Mouse (Mus musculus) hindlimb bud, embryonic 11.5 days (tissue): ENCODE results near the gene Dgki.

Experiments
- DNase-seq: peaks from one replicate; pipeline ENCODE4 v3.0.0-alpha.2; 2012; ENCODE audit warnings: low read depth, low spot score; ENCODE audit errors: extremely low spot score

The Dgki gene

DNA sequence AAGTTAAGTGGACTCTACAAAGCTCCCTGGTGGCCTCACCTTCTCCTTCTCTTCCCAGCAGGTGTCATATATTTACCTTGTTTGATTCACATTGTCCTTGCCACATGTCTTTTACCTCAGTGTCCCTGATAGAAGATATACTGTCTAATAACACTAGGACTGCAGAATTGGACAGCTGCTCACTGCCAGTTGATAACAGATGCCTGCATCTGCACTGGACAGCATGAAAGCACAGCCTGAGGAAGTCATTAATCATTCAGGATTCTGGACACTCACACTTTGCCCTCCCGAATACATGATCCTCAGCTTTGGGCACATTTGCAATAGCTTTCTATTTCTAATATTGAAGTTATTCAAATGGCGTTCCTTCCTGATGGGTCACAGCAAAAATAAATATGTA is 362.5 kb downstream of the Dgki start:
- DNase-seq: no peak

DNA sequence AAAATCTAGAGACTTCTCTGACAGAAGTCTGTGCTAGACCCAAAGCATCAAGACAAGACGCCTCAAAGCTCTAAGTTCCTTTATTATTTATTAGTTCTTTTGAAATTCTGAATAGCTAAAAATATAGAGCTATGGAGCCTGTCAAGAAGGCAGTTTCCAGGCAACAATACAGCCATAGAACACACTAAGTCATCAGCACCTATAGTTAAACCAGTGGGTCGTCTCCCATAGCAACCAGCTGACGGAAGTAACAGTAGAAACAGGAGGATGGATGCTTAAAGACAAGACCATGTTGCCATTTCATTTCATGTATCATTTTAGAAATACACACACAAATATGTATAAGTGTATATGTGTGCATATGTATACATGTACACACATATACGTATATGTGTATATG is 363.2 kb downstream of the Dgki start:
- DNase-seq: no peak

DNA sequence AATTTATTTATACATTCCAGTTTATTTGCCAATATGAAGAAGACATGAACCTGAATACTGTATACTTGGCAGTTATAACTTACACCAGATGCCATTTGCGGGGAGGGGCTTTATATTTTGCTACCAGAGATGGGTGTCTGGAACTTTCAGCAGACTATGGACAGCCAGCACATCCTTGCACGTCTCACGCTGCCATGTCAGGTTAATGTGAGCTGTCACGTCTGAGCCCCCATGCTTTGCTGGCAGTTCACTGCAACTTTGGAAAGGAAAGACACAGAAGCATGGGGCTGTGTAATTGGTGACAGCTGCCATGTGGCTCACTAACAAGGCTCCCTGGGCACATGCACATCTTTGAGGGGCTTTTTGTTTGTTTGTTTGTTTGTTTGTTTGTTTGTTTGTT is 368.5 kb downstream of the Dgki start:
- no peak for DNase-seq

DNA sequence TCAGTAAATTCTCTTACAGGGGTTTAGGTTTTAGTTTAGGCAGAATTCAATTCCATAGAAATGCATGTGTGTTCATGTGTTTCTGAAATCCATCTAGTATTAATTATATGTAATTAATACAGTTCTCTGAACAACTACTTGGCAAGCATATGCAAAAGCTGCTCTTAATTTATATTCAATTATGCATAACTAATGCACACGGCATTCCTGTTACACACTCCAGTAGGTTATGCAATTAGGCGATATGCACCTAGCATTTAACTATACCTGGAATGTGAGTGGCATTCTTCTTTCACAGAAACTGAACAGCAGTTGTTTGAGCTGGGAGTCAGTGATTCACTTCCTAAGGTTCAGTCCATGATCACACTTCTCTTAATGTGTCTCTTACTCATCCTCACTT is 370.2 kb downstream of the Dgki start:
- DNase-seq: no peak

DNA sequence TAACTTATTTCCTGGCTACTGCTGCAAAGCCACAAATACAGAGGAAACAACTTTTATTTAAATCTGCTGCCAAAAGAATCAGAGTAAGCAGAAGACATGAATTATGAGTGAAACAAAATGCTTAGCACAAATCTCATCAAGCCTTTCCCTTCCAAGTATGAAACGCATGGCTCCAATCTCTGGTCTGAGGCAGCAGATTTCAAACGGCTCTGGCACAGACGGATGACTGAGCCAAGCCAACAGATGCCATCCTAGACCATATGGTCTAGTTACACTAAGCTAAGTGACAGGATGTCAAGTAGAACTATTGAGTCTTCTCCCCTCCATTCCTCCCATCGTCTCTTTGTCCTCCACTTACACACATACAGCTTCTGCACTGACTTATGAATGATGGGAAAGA is 373.5 kb downstream of the Dgki start:
- no peak for DNase-seq

DNA sequence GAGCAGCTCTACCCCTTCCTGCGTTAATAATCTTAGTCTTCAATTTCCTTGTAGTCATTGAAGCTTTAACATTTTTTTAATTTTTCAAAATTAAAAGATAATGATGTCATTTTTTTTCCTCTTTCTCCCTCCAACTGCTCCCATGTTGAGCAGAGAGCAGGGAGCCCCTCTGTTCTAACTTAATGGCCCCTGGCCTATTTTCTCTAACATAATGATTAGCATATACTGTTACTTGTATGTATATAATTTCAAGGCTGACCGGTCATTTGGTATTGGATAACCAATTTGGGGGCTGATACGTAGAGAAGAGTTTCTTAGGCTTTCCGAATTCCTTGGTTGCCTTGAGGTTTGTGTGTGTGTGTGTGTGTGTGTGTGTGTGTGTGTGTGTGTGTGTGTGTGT is 378.0 kb downstream of the Dgki start:
- DNase-seq: no peak

DNA sequence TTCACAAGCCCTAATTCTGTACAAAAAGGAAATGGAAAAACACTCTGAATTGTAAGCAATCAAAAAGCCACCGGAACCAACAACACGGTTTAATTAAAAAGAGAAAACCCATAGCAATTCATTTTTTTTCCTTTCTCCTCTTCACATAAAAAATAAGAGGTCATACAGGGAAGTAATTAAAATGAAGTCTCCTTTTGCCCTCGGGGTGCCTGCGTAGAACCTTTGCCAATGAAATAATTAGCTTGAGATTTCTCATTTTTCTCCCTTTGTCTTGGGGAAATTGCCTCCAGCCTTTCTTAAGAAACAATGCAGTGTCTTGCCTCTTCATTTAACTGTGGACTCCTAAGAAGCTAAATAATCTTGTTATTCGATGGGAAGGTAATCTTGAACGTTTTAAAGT is 388.4 kb downstream of the Dgki start:
- DNase-seq: no peak

DNA sequence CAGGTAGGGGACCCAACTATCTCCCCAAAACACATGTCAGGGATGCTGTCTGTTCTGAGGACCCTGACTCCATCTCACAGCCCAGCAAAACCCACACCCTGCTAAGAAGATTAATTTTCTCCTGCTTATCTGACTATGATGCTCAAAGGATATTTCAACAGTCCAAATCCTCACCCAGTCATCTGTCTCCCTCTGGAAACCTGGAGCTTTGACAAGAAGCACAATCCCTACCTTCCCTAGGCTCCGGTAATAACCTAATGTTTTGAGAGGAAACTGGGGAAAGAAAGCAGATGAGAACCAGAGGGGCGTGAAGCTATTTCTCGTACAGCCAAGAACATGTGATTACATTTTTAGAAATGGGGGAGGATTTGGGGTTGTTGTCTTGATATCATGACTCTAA is 392.8 kb downstream of the Dgki start:
- no peak for DNase-seq

DNA sequence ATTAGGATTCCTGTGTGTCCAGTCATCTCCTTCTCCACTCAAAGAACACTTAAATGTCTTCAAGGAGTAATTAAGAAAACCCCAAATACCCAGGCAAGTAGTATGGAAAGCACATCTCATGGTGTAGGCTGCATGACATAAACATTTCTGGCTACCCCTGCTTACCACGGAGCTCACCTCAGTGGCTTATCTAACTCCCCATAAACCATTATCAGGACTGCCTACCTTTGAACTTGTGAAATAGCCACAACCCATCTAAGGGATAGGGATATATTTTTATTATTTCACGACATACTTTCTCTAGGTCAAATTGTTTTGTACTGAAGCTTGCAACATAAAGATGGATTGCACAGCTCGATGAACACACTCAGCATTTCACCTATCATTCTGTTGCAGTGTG is 394.0 kb downstream of the Dgki start:
- no peak for DNase-seq

DNA sequence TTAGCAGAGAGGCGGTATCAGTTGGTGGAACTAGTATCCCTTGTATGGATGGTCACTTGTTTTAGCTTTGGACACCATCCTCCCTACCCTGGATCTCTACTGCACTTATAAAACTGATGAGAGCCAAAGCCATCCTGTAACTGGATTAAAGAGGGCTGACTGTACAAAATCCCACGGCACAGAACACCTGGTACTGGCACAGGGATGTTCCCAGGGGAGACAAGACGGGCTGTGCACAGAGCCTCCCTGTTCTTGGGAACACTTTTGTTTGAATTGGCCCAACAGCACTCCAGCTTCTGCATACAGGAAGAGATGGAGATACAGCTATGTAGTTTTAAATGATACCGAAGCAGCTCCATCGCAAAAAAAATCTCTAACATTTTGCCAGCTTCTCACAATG is 395.1 kb downstream of the Dgki start:
- DNase-seq: no peak

DNA sequence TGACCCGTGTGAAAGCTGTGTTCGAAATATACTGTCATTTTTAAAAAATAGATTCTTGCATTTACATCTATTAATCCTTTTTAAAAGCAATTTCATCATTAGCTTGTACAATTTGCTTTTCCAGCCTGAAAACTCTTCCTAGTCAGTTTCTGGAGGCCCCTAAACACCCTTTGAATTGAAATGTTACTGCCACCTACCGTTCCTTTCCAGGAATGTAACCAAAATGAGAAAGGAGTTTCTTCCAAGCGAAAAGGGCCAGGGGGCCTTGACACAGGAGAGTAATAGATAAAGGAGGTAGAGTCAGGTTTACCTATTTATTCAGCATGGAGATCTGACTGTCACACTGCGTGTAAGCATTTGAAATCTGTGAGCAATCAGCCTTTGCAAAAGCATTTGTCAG is 396.2 kb downstream of the Dgki start:
- DNase-seq: peak; percentile 50

DNA sequence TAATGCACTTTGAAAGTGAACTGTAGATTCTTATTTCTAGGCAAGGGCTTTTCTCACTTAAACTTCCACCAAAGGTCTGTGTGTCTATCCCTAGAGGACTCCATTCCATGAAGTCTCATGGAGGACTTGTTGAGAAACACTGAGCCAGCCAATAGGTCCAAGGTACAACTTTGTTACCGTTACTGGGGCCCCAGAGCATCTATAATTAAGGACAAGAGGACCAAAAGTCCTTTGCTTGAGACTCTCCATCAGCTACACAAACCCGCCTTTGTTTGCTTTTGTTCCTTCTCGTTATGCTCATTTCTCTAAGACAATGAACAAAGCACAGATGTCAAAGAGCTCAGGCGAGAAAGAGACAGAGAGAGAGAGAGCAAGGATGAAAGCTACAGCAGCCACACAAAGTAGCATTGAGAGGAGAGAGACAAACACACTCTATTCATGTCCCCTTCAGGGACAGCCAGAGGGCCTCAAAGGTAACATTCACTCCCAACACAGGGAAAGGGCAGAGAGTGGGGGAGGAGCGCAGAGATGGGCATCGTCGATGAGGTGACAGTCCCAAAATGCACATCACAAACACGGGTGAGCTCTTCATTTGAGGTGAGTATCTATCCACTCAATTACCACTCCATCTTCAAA is 396.7 kb downstream of the Dgki start:
- DNase-seq: no peak

DNA sequence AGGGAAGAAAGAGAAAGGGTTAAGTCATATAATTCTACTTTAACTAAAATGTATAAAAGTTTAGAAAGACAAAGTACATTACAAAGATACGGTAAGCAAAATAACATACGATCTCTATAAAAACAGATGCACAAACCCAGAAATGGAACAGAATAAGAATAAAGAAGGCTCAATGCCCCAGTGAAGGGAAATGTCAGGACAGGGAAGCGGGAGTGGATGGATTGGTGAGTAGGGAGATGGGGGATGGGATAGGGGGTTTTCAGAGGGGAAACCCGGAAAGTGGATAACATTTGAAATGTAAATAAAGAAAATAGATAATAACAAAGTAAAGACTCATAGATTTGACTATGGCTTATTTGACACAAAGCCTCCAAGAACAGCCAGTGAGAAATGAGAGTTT is 400.1 kb downstream of the Dgki start:
- DNase-seq: no peak

DNA sequence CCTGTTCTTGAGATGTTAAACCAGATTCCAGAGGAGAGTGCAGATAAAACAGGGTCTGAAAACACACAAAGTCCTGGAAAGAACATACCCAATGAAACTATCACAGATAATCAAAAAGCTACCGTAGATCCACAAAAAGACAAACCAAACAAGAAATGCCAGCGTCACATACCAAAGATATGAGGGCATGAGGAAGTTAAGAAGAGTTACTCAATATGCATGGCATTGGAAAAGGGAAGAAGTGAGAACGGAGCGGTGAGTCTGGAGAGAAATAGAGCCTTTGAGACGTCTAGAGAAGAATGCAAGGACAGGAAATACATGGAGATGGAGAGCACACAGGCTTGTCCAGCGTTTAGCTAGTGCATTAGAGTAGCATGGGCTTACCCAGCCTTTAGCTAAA is 401.6 kb downstream of the Dgki start:
- DNase-seq: no peak

DNA sequence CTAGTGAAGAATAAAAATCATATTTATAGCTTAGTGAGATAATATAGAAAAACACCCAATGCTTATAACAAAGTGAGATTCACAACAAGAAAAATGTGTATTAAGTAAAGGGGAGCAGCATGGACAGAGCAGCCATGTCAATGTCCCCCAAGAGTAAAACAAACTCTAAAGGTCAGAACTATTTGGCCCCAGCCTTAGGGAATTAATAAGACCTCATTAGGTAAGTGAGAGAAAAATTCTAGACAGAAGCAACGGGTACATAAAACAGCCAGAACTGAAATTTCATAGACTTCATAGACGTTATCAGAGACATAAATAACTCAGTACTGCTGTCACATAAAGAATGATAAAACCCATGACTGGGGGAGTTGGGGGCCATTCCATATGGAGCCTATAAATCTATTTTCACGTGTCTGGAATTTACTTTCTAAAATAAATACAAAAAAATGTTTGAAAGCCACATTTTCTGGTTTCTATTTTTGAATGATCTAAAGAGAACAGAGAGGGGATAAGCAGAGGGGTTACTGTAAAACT is 402.3 kb downstream of the Dgki start:
- peak; percentile 63 for DNase-seq

DNA sequence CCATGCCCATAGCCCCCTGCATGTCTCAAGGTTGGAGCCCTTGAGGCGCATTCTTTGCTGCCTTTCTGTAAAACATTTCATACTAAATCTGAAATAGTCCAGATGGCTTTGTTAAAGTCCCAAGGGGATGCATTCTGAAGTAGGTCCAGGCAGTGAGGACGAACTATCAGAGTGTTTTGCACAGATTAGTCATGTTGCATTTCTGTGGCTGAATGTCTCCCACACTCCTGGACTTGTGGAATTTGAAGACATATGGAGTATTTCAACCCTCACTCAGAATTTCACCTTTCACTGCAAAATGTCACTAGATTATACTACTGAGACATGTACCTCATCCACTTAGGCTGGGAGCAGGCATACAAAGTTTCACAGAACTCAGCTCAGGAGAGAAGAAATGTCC is 403.3 kb downstream of the Dgki start:
- DNase-seq: peak; percentile 56

DNA sequence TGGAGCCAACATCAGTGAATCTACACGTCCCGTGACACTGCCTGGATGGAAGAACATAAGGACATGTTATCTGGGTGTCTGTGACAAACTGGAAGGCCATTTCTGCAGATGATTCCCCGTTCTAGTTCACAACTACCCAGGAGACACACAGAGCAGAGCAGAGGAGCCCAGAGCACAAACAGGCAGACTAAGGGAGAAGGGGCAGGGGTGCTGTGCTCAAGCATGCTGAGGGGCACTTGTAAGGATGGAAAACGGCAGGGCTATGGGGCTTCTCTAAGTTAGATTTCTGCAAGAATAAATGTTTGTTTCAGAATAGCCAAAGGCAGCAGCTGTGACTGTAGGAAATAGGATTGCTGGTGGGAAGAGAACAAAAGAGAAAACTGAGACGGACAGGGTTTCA is 408.2 kb downstream of the Dgki start:
- no peak for DNase-seq

DNA sequence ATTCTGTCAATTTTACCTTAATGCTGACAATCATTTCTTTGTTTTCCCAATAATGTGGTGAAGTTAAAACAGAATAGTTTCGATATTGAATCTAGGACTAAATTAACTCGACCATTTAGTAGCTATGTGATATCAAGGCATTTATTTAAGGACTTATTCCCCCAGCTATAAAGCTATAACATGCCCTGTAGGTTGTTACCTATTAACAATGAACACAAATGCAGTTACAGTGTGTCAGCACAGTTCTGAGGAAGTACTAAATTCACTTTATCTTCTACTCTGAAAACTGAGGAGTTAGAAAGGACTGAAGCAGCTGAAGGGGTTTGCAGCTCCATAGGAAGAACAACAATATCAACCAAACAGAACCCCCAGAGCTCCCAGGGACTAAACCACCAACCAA is 409.2 kb downstream of the Dgki start:
- no peak for DNase-seq

DNA sequence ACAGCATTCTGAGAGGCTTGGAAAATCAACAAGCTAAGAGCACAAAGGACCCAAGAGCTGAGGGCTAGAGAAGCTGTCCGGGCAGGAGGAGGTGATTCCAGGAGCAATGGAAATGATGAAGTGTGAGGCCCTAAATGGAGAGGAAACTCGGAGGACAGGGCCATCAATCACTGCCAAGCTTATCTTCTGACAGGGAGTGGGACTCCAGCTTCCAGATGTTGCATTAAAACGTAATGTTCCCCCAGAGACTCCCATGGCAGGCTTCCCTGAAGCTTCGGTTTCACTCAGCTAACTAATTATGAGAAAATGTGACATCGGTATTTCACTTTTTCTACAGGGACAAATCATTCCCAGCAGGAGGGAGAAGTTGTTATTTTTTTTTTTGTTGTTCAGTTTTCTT is 409.7 kb downstream of the Dgki start:
- peak; percentile 88 for DNase-seq

DNA sequence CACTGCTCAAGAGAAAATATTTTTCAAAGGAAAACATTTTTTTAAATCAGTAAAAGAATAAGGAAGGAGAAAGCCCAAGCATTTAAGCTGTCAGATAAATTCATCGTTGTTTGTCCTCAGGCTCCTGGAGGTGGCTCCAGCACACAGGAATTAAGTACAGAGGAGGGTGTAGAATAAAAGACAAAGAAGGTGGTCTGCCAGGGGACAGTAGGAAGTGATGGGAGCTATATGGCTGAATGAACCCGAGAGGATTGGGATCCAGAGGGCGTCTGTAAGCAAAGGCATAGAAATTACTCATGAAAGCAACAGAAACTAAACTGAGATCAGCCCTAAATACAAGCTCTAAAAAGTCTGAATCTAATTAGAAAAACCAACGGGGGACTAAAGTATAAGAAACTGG is 418.7 kb downstream of the Dgki start:
- no peak for DNase-seq

DNA sequence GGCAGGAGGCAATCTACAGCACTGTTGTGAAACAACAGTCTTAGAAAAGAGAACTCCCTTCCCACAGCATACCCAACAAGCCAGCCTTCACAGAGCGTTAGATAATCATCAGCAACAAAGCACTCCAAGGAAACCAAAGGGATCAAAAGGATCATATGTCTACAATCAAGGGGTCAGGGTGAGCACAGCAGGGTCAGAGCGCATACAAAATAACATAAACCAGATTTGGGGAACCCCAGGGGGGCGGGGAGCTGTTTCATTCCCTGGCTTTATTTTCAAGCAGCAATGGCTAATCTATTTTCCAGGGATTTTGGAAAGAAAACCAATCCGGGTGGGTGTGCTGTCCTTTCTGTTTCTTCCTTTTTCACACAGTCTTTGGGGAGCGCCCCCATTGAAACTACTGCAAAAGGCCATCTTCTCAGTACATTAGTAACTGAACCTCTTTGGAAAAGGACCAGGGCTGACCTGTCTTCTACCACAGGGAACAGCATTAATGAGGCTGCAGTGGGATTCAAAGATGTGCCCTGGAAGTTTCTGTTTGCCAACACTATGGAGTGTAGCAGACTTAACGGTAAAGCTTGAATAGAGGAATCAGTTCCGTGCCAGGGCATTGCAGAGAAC is 419.2 kb downstream of the Dgki start:
- no peak for DNase-seq

DNA sequence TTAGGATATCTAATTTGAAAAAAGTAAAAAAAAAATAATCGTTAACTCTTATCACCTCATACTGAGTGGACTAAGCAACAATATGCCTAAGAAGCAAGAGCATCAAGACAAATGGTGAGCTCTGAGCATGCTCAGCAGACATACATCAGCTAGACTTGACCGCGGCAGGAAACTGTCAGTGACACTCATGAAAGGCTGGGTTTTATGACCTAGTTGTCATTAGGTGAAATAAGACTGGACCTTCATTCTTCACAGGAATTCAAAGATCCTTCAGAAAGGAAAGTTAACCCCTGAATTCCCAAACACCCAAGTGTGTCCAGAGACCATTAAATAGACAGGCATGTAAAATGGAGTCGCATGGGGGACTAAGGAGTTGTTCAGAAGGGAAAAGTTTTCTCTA is 422.6 kb downstream of the Dgki start:
- peak; percentile 79 for DNase-seq

DNA sequence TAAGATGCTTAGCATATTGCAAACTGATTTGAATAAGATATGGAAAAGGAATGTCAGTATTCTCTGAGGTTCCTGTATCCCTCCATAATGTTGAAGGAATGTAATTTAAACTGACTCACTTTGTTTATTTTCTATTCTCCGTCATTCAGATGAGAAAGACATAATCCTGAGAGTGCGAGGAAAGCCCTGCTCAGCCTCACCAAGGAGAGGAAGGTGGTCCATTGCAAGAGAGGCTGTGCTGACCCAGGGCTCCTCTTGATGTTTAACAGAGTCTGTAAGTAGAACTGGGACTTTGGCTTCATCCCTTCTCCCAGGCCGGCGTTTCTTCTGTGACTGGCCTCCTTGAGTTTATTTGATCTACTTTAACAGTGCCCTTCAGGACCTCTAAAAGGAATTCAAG is 423.6 kb downstream of the Dgki start:
- DNase-seq: no peak
